Mouse (Mus musculus) embryonic facial prominence, embryonic 15.5 days (tissue): ENCODE data around the gene Eef1g. TPM values are rescaled to one million over a fixed set of nuclear protein-coding genes. Genes with fewer than 3 reads are reported as not detected.

Experiments used
- ATAC-seq: fragments of 200-750 bp; cut with Nextera tagmentation; 2 replicates; pipeline ENCODE4 v1.8.0; 2017; ENCODE audit warnings: low read depth, moderate TSS enrichment; ENCODE audit not compliant: insufficient number of reproducible peaks, low FRiP score, low TSS enrichment
- H3K27ac ChIP-seq: fragments of 300-500 bp; sonication (generic); replicated peaks from 2 replicates; pipeline ENCODE4 v1.5.1; 2015; ENCODE audit warnings: mild to moderate bottlenecking, inconsistent platforms
- H3K27me3 ChIP-seq: fragments of 300-500 bp; sonication (generic); 2 replicates; pipeline ENCODE4 v1.6.1; 2015; ENCODE audit warnings: inconsistent platforms
- H3K36me3 ChIP-seq: fragments of 300-500 bp; sonication (generic); 2 replicates; pipeline ENCODE4 v1.6.1; 2015; ENCODE audit warnings: mild to moderate bottlenecking, inconsistent platforms
- H3K4me1 ChIP-seq: fragments of 300-500 bp; sonication (generic); 2 replicates; pipeline ENCODE4 v1.6.1; 2015; ENCODE audit warnings: inconsistent platforms
- H3K4me2 ChIP-seq: fragments of 300-500 bp; sonication (generic); replicated peaks from 2 replicates; pipeline ENCODE4 v1.6.1; 2015; ENCODE audit warnings: mild to moderate bottlenecking, inconsistent platforms
- H3K4me3 ChIP-seq: fragments of 300-500 bp; sonication (generic); replicated peaks from 2 replicates; pipeline ENCODE4 v1.5.1; 2015; ENCODE audit warnings: mild to moderate bottlenecking, inconsistent platforms
- H3K9ac ChIP-seq: fragments of 300-500 bp; sonication (generic); 2 replicates; pipeline ENCODE4 v1.6.1; 2015; ENCODE audit warnings: inconsistent platforms
- H3K9me3 ChIP-seq: fragments of 300-500 bp; sonication (generic); replicated peaks from 2 replicates; pipeline ENCODE4 v1.6.1; 2016; ENCODE audit warnings: inconsistent platforms
- WGBS: fragments of 180-500 bp; shearing (Covaris S2); methylation state at CpG from one replicate; pipeline ENCODE4 v1.1.7; 2015; 5-methylcytosine and 5-hydroxymethylcytosine counted together
- polyA plus RNA-seq: library from polyadenylated mRNA; unstranded; fragments of >200 nt; fragmentation: Nextera tagmentation; extraction: Ambion mirVana; gene quantifications from 2 replicates; pipeline ENCODE4 v1.2.1, GENCODE M21; 2015

Eef1g gene
- polyA plus RNA-seq, 1 experiment from 2014 or later, result 443 TPM

DNA sequence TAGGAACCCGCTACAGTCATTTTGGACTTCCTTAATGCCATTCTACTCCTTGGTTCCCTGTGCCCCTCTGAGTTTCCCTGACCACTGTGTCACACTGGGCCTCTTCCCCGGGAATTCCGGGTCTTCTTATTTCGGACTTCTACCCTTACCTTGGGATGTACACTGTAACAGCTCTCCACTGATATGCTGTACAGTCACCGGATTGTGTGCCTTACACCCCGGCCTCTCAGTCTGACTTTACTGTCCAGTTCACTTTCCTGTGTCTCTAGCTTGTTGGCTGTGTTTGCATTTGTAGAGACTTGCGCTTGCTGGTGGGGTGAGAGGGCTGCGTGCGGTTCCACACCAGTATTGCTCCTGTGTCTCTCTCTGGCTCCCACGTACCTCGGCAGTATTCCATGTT is 36.7 kb upstream of the Eef1g start:
- Histone ChIP-seq H3K36me3 (peaks cover 54% of the 10 kb centered on the region), H3K9ac (peak overlapping the region; percentile 68), H3K27ac (peak overlapping the region; percentile 83), H3K4me1 (peaks cover 18% of the 10 kb centered on the region), H3K27me3 (no peaks in the 10 kb centered on the region), H3K4me3 (peak overlapping the region; percentile 84), H3K9me3 (no peaks in the 10 kb centered on the region), H3K4me2 (peak overlapping the region; percentile 73)
- 8% methylated on average over 11 of the region's 11 CpGs for WGBS
- no peak for ATAC-seq

- Histone ChIP-seq H3K4me3 (peak overlapping the region; percentile 84), H3K36me3 (peaks cover 55% of the 10 kb centered on the region), H3K4me1 (peaks cover 18% of the 10 kb centered on the region), H3K27me3 (no peaks in the 10 kb centered on the region), H3K9me3 (no peaks in the 10 kb centered on the region), H3K27ac (no peak overlapping the region), H3K9ac (0 out of 2 replicates have a peak overlapping the region, but pooled peaks have one; percentile 68), H3K4me2 (peak overlapping the region; percentile 73)
- ATAC-seq, result no peak
- WGBS, result 60% methylated on average over 7 of the region's 7 CpGs
These were observed 36.1 kb upstream of the Eef1g start for GRCm38 (mm10) chr19:8930771-8931170.

- H3K4me3 ChIP-seq, result no peak overlapping the region
- peaks cover 10% of the 10 kb centered on the region for H3K4me1 ChIP-seq
- no peak overlapping the region for H3K4me2 ChIP-seq
- WGBS, result 88% methylated on average over 2 of the region's 2 CpGs
- H3K9me3 ChIP-seq, result no peaks in the 10 kb centered on the region
- ATAC-seq, result no peak
- no peak overlapping the region for H3K9ac ChIP-seq
- H3K36me3 ChIP-seq, result peaks cover 70% of the 10 kb centered on the region
- no peak overlapping the region for H3K27ac ChIP-seq
- H3K27me3 ChIP-seq, result no peaks in the 10 kb centered on the region
These were observed 30.1 kb upstream of the Eef1g start for GRCm38 (mm10) chr19:8936736-8937135.

- Histone ChIP-seq H3K4me1 (peaks cover 39% of the 10 kb centered on the region), H3K36me3 (peaks cover 49% of the 10 kb centered on the region), H3K9me3 (no peaks in the 10 kb centered on the region), H3K9ac (peak overlapping the region; percentile 21; the same call in 1 of the 2 replicates), H3K27me3 (no peaks in the 10 kb centered on the region), H3K27ac (peak overlapping the region; percentile 99), H3K4me3 (peak overlapping the region; percentile 68; the same call in 1 of the 2 replicates), H3K4me2 (peak overlapping the region; percentile 61; the same call in 1 of the 2 replicates)
- WGBS, result 69% methylated on average over 15 of the region's 15 CpGs
- ATAC-seq, result no peak
These were observed 26.2 kb upstream of the Eef1g start for GRCm38 (mm10) chr19:8940526-8941133.

- H3K4me3 ChIP-seq, result peak overlapping the region; percentile 68
- WGBS, result 36% methylated on average over 10 of the region's 10 CpGs
- peaks cover 40% of the 10 kb centered on the region for H3K4me1 ChIP-seq
- H3K36me3 ChIP-seq, result peaks cover 50% of the 10 kb centered on the region
- peak overlapping the region; percentile 21; the same call in 1 of the 2 replicates for H3K9ac ChIP-seq
- peak overlapping the region; percentile 61 for H3K4me2 ChIP-seq
- H3K27ac ChIP-seq, result peak overlapping the region; percentile 99
- ATAC-seq, result 0 out of 2 replicates have a peak, but pooled peaks have one; percentile 2
- no peaks in the 10 kb centered on the region for H3K27me3 ChIP-seq
- no peaks in the 10 kb centered on the region for H3K9me3 ChIP-seq
These were observed 25.7 kb upstream of the Eef1g start for GRCm38 (mm10) chr19:8941136-8941514.

DNA sequence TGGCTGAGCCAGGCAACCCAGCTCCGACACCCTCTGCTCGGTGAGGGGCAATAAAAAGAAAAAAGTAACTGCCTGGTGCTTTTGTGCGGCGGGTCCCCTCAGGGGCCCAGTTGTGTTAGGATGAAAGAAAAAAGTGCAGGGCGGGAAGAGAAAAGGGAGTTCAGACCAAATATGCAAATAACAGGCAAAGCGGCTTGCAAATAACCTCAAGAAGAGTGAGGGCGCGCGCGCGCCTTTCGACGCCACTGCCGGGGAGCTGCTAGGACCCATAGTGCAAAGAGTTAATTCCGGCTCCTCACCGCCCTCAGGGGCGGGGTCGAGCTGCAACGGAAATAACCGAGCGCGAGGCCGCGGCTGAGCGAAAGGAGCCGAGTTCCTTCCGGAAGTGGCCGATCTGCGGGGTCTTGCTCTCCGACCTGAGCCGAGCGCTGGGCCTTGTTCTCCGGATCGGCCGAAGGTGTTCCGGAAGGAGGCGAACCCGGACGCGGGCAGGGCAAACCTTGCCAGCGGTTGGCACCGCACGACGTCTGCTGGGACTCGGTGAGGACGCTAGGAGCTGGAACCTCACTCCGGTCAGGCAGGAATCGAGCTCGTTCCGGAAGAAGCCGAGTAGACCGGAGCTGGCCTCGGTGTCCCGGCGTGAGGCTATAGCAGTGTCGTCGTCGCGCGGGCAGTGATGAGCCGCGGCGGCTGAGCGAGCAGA is 25.2 kb upstream of the Eef1g start, which contains the start of gene Mta2:
Gene Mta2, plus strand, starts transcription at position 361 of the 703 bp plus-strand sequence.
- Histone ChIP-seq H3K4me3 (peak within 1 kb of the TSS; percentile 68), H3K4me2 (peak within 1 kb of the TSS; percentile 61), H3K36me3 (peaks cover 49% of the 10 kb centered on the region), H3K27me3 (no peaks in the 10 kb centered on the region), H3K27ac (peak within 1 kb of the TSS; percentile 99), H3K9ac (peak within 1 kb of the TSS; percentile 97), H3K9me3 (no peaks in the 10 kb centered on the region), H3K4me1 (peaks cover 40% of the 10 kb centered on the region)
- WGBS, result under 1% methylated on average over 64 of the region's 64 CpGs
- peak; percentile 92 for ATAC-seq

GRCm38 (mm10) chr19:8942276-8942964 is 24.4 kb upstream of the Eef1g start:
- H3K36me3 ChIP-seq, result peaks cover 48% of the 10 kb centered on the region

GRCm38 (mm10) chr19:8943047-8943446 is 23.8 kb upstream of the Eef1g start:
- no peaks in the 10 kb centered on the region for H3K27me3 ChIP-seq
- H3K4me1 ChIP-seq, result peaks cover 40% of the 10 kb centered on the region
- 43% methylated on average over 2 of the region's 2 CpGs for WGBS
- H3K36me3 ChIP-seq, result peaks cover 51% of the 10 kb centered on the region
- ATAC-seq, result no peak
- peak overlapping the region; percentile 68 for H3K4me3 ChIP-seq
- H3K4me2 ChIP-seq, result peak overlapping the region; percentile 61
- peak overlapping the region; percentile 97 for H3K9ac ChIP-seq
- H3K9me3 ChIP-seq, result no peaks in the 10 kb centered on the region
- H3K27ac ChIP-seq, result peak overlapping the region; percentile 99

More at GRCm38 (mm10) chr19:8942276-8942964, 24.4 kb upstream of the Eef1g start:
- Histone ChIP-seq H3K27ac (peak overlapping the region; percentile 99), H3K4me3 (peak overlapping the region; percentile 68), H3K4me1 (peaks cover 40% of the 10 kb centered on the region), H3K9me3 (no peaks in the 10 kb centered on the region), H3K4me2 (peak overlapping the region; percentile 61), H3K9ac (peak overlapping the region; percentile 97), H3K27me3 (no peaks in the 10 kb centered on the region)
- WGBS, result under 1% methylated on average over 46 of the region's 46 CpGs
- ATAC-seq, result peak; percentile 36

- H3K4me1 ChIP-seq, result peaks cover 40% of the 10 kb centered on the region
- peak overlapping the region; percentile 99 for H3K27ac ChIP-seq
- H3K27me3 ChIP-seq, result no peaks in the 10 kb centered on the region
- H3K9me3 ChIP-seq, result no peaks in the 10 kb centered on the region
- no peak for ATAC-seq
- peak overlapping the region; percentile 22 for H3K9ac ChIP-seq
- peaks cover 51% of the 10 kb centered on the region for H3K36me3 ChIP-seq
- 43% methylated on average over 5 of the region's 5 CpGs for WGBS
- H3K4me3 ChIP-seq, result peak overlapping the region; percentile 68
- peak overlapping the region; percentile 61 for H3K4me2 ChIP-seq
These were observed 22.8 kb upstream of the Eef1g start for GRCm38 (mm10) chr19:8944062-8944461.

- ATAC-seq, result no peak
- 18% methylated on average over 5 of the region's 5 CpGs for WGBS
- H3K9ac ChIP-seq, result peak overlapping the region; percentile 18; the same call in 1 of the 2 replicates
- peak overlapping the region; percentile 61 for H3K4me2 ChIP-seq
- H3K9me3 ChIP-seq, result no peaks in the 10 kb centered on the region
- peaks cover 40% of the 10 kb centered on the region for H3K4me1 ChIP-seq
- H3K4me3 ChIP-seq, result peak overlapping the region; percentile 68
- peaks cover 47% of the 10 kb centered on the region for H3K36me3 ChIP-seq
- H3K27me3 ChIP-seq, result no peaks in the 10 kb centered on the region
- peak overlapping the region; percentile 99 for H3K27ac ChIP-seq
These were observed 22.1 kb upstream of the Eef1g start for GRCm38 (mm10) chr19:8944750-8945149.

GRCm38 (mm10) chr19:8945251-8945650 is 21.6 kb upstream of the Eef1g start:
- H3K9ac ChIP-seq, result no peak overlapping the region
- peak overlapping the region; percentile 99 for H3K27ac ChIP-seq
- peaks cover 40% of the 10 kb centered on the region for H3K4me1 ChIP-seq
- peak overlapping the region; percentile 68 for H3K4me3 ChIP-seq
- H3K4me2 ChIP-seq, result peak overlapping the region; percentile 61
- H3K27me3 ChIP-seq, result no peaks in the 10 kb centered on the region
- WGBS, result 62% methylated on average over 6 of the region's 6 CpGs
- no peak for ATAC-seq
- H3K36me3 ChIP-seq, result peaks cover 50% of the 10 kb centered on the region
- H3K9me3 ChIP-seq, result no peaks in the 10 kb centered on the region
